Comparison of ENCODE assay signal across 9 mouse cellular contexts in the genomic region with DNA sequence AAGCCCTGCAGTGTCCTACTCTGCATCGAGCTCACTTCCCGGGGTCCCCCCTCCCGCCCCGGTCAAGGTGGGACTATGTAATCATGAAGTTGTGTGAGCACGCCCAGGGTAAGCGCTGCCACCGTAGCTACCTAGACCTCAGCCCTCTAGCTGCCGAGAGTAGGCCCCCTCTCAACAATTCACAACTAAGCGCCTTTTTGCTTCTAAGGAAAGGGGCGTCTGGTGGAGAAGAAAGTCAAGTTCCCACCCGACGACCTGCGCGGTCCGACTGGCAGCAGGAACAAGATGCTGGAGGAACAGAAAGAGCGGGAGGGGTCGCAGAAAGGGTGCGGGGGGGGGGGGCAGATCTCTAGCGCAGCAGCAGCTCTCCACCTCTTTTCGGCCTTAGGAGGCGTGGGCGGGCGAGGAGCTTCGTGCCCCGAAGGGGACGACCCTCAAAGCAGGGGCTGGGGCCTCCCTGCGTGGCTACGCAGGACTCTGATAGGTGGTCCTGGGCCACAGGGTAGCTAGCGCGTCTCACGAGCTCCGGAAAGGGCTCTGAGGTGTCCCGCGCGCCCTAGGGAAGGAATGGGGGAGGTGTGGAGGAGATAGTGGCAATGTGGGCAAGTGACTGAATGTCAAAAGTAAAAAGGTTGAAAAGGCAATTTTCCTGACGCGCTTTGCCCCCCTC. TPM values are rescaled to one million over a fixed set of nuclear protein-coding genes. Genes with fewer than 3 reads are reported as not detected.
DNase-seq lines count a peak whose midpoint lies in the region; ATAC-seq and TF ChIP-seq lines count a peak whose summit lies in the region.
"Had no signal": no experiment of that assay in that cellular context is flagged by ENCODE, and none has a peak within 500 bp of the region (broad histone marks: within the 10 kb centered on the region; RNA-seq: fewer than 3 reads in every experiment).

No protein-coding gene starts in this region.

- no peaks in the 10 kb centered on the region for H3K9me3 ChIP-seq in ES-E14 (ENCODE audit: control insufficient read depth, insufficient read depth, low read depth, low read length)
- H3K9me3 ChIP-seq in limb, embryonic 13.5 days: no peaks in the 10 kb centered on the region
- no peaks in the 10 kb centered on the region for H3K9me3 ChIP-seq in neural tube, embryonic 13.5 days

- H3K27ac ChIP-seq in ES-E14 (ENCODE audit: insufficient read depth, low read depth, low read length, poor library complexity, severe bottlenecking): no peak overlapping the region
- H3K27ac ChIP-seq in brown adipose tissue, adult 24 weeks (replicated peaks; ENCODE audit: low read depth, low read length): no peak overlapping the region
- H3K27ac ChIP-seq in limb, embryonic 13.5 days: no peak overlapping the region; the same call in 1 of the 2 replicates
- H3K27ac ChIP-seq in neural tube, embryonic 13.5 days (replicated peaks): peak overlapping the region; percentile 75

- no peak for DNase-seq in ES-E14 (ENCODE audit: low read depth, low spot score)
- peak; percentile 26 to 42 for DNase-seq in heart, postnatal 10 days
- no peak for DNase-seq in spleen, adult 18-20 months
- no peak for DNase-seq in layer of hippocampus, adult 9-10 months (ENCODE audit: low spot score)
- DNase-seq in left cerebral cortex, postnatal 36 days (ENCODE audit: low spot score in 2 of 2): no peak

- peak overlapping the region; percentile 74 for H3K4me2 ChIP-seq in limb, embryonic 13.5 days (replicated peaks)
- H3K4me2 ChIP-seq in neural tube, embryonic 13.5 days: peak overlapping the region; percentile 90

- no peaks in the 10 kb centered on the region for H3K36me3 ChIP-seq in ES-E14 (ENCODE audit: control insufficient read depth, insufficient read depth, low read length, poor library complexity, severe bottlenecking)
- H3K36me3 ChIP-seq in limb, embryonic 13.5 days: no peaks in the 10 kb centered on the region
- no peaks in the 10 kb centered on the region for H3K36me3 ChIP-seq in neural tube, embryonic 13.5 days

- in situ Hi-C loops in ES-E14 (cut with MboI; ENCODE audit: low sequenced_read_pairs in 2 of 2, unreplicated experiment in 2 of 2): loop anchor here (5.0 kb wide), 1 partner anchor 37 kb away; no protein-coding TSS in a partner anchor

- ATAC-seq in limb, embryonic 13.5 days (ENCODE audit: low FRiP score, low read depth): peak; percentile 41; the same call in 1 of the 2 replicates
- peak; percentile 29 for ATAC-seq in neural tube, embryonic 13.5 days (ENCODE audit: low read depth)

- WGBS in limb, embryonic 13.5 days: 1% methylated on average over 37 of the region's 37 CpGs
- WGBS in neural tube, embryonic 13.5 days: under 1% methylated on average over 37 of the region's 37 CpGs

- 0 out of 4 replicates have a peak, but pooled peaks cover 0 to 2% of the 10 kb centered on the region in 2 experiments for H3K4me1 ChIP-seq in ES-E14 (ENCODE audit: control insufficient read depth in 2 of 2, insufficient read depth in 2 of 2, low read length in 2 of 2, poor library complexity in 1 of 2)
- H3K4me1 ChIP-seq in brown adipose tissue, adult 24 weeks (ENCODE audit: control insufficient read depth, insufficient read depth, insufficient read length, low read length): no peaks in the 10 kb centered on the region; the same call in 1 of the 2 replicates
- peaks cover 33% of the 10 kb centered on the region for H3K4me1 ChIP-seq in limb, embryonic 13.5 days
- peaks cover 37% of the 10 kb centered on the region for H3K4me1 ChIP-seq in neural tube, embryonic 13.5 days (replicated peaks)

- H3K9ac ChIP-seq in ES-E14 (ENCODE audit: insufficient read depth, low read depth, low read length, poor library complexity, severe bottlenecking): no peak overlapping the region
- H3K9ac ChIP-seq in limb, embryonic 13.5 days: peak overlapping the region; percentile 64
- peak overlapping the region; percentile 68 for H3K9ac ChIP-seq in neural tube, embryonic 13.5 days

- H3K4me3 ChIP-seq in ES-E14 (ENCODE audit: insufficient read depth in 1 of 2, low read depth in 1 of 2, low read length in 2 of 2, poor library complexity in 1 of 2, severe bottlenecking in 1 of 2): peak overlapping the region; percentile 12 to 27; a peak in 2 of 4 replicates
- H3K4me3 ChIP-seq in brown adipose tissue, adult 24 weeks (ENCODE audit: insufficient read depth, low read depth, low read length): peak overlapping the region; percentile 49
- H3K4me3 ChIP-seq in limb, embryonic 13.5 days: peak overlapping the region; percentile 46
- H3K4me3 ChIP-seq in neural tube, embryonic 13.5 days: peak overlapping the region; percentile 38
- H3K4me3 ChIP-seq: megakaryocyte, embryonic 14.5 days had no signal

- H3K27me3 ChIP-seq in limb, embryonic 13.5 days: peaks cover 57% of the 10 kb centered on the region
- H3K27me3 ChIP-seq in neural tube, embryonic 13.5 days: peaks cover 63% of the 10 kb centered on the region

- intact Hi-C loops in heart, postnatal 10 days (cut with DNase I): loop anchor here (5.0 to 10.0 kb wide), 5 partner anchors 256 to 1498 kb away; no protein-coding TSS in a partner anchor
- intact Hi-C loops in left cerebral cortex, postnatal 36 days (cut with DNase I): loop anchor here (5.0 to 10.0 kb wide), 2 partner anchors 37 to 1016 kb away; no protein-coding TSS in a partner anchor

TF ChIP-seq in ES-E14, 5 proteins besides CTCF, POLR2A, EP300 and RAD21:
- TF ChIP-seq ZNF384 (IDR thresholded peaks at IDR 0.05; ENCODE audit: low read depth, low read length) (no peak), HCFC1 (IDR thresholded peaks at IDR 0.05; ENCODE audit: borderline replicate concordance, insufficient read depth, low read length) (no peak), ZC3H11A (IDR thresholded peaks at IDR 0.05; ENCODE audit: borderline replicate concordance, low read depth, low read length) (no peak), MAFK (IDR thresholded peaks at IDR 0.05; ENCODE audit: insufficient read depth, low read depth, low read length) (no peak), CHD2 (IDR thresholded peaks at IDR 0.05; ENCODE audit: low read depth, low read length) (no peak)
TF ChIP-seq in ES-E14: peak in this region for 0.

RNA-seq across cellular contexts. Expression of a gene that starts 2.7 kb away (rescaled TPM):
- 0.58 and 1.3 TPM in 2 replicates for total RNA-seq in ES-E14 (2012; rRNA removed)
- 10.5 and 14.5 TPM in 2 replicates for polyA plus RNA-seq in brown adipose tissue, adult 24 weeks (2012; ENCODE audit: insufficient read depth, insufficient read length, missing spikeins)
- 10 to 100 TPM; 25.2 to 30.0 TPM for total RNA-seq in heart, postnatal 10 days (2021)
- 62.3 and 65.9 TPM in 2 replicates for polyA plus RNA-seq in limb, embryonic 13.5 days (2015; fragmentation: Nextera tagmentation; extraction: Ambion mirVana)
- polyA plus RNA-seq in neural tube, embryonic 13.5 days (2015; fragmentation: Nextera tagmentation; extraction: Ambion mirVana): 85.5 and 87.8 TPM in 2 replicates
- total RNA-seq in left cerebral cortex, postnatal 36 days (2021): 10 to 100 TPM; 24.8 to 41.3 TPM

Comparison
In these comparisons a context has a peak if more than half of its experiments do, and no peak if none do; other contexts are left out.
1. DNase-seq: peak in heart, postnatal 10 days (2 of 2); none in ES-E14 (single experiment), spleen, adult 18-20 months (0 of 2), layer of hippocampus, adult 9-10 months (single experiment) and left cerebral cortex, postnatal 36 days (0 of 2).
2. RNA of a gene that starts 2.7 kb away (total RNA-seq): 24.8 to 41.3 TPM in left cerebral cortex, postnatal 36 days and 25.2 to 30.0 TPM in heart, postnatal 10 days; 0.58 to 1.3 TPM in ES-E14; every median in the first group is over 10 times any median in the second.
3. Peak in every context shown above with its lines, with median percentiles within 50 percentile points of each other: H3K4me3 ChIP-seq.